11 mouse cellular contexts compared by ENCODE assay signal in the genomic region with DNA sequence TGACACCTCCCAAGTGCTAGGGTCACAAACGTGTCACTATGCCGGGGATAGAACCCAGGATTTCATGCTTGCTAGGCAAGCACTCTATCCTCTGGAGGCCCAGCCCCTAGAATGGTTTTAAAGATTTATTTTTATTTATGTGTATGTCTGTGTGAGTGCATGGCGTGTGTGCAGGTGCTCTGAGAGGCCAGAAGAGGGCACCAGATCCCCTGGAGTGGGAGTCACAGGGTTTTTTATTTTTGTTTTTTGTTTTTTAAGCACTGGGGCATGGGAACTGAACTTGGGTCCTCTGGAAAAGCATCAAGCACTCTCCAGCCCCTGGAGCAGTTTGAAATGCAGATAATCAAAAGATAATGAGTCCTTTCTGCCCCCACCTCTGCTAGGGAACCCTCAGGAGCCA. TPM values are rescaled to one million over a fixed set of nuclear protein-coding genes. Genes with fewer than 3 reads are reported as not detected.
DNase-seq lines count a peak whose midpoint lies in the region; TF ChIP-seq lines count a peak whose summit lies in the region.
"Had no signal": no experiment of that assay in that cellular context is flagged by ENCODE, and none has a peak within 500 bp of the region (broad histone marks: within the 10 kb centered on the region; RNA-seq: fewer than 3 reads in every experiment).

No protein-coding gene starts in this region.

- TF ChIP-seq CTCF in left cerebral cortex, adult 2 months (IDR thresholded peaks at IDR 0.05), result peak; percentile 26
- TF ChIP-seq CTCF in ES-Bruce4 (IDR thresholded peaks at IDR 0.05; ENCODE audit: low read depth, low read length), result peak; percentile 62

- H3K9me3 ChIP-seq in ES-Bruce4 (replicated peaks; ENCODE audit: control insufficient read depth, insufficient read depth, low read length, poor library complexity, severe bottlenecking), result no peaks in the 10 kb centered on the region
- H3K9me3 ChIP-seq in embryonic facial prominence, embryonic 10.5 days, result no peaks in the 10 kb centered on the region
- H3K9me3 ChIP-seq: liver, embryonic 15.5 days had no signal

- H3K4me3 ChIP-seq in left cerebral cortex, adult 2 months, result no peak overlapping the region
- no peak overlapping the region for H3K4me3 ChIP-seq in ES-Bruce4 (ENCODE audit: low read depth, low read length)
- no peak overlapping the region for H3K4me3 ChIP-seq in embryonic facial prominence, embryonic 10.5 days
- H3K4me3 ChIP-seq: liver, embryonic 15.5 days had no signal

- no peak for TF ChIP-seq EP300 in ES-Bruce4 (IDR thresholded peaks at IDR 0.05; ENCODE audit: insufficient read depth, low read depth, low read length)

- H3K27ac ChIP-seq in left cerebral cortex, adult 2 months, result no peak overlapping the region
- H3K27ac ChIP-seq in ES-Bruce4 (ENCODE audit: insufficient read depth, low read length), result no peak overlapping the region
- H3K27ac ChIP-seq in embryonic facial prominence, embryonic 10.5 days (replicated peaks), result 0 out of 2 replicates have a peak overlapping the region, but pooled peaks have one; percentile 37
- H3K27ac ChIP-seq: liver, embryonic 15.5 days had no signal

- DNase-seq in left cerebral cortex, adult 2 months (ENCODE audit: extremely low spot score in 1 of 2, low spot score in 2 of 2), result no peak
- no peak for DNase-seq in left cerebral cortex, adult 8-10 months (ENCODE audit: low spot score in 2 of 2)
- peak; percentile 16 for DNase-seq in A20 (ENCODE audit: low read depth, low spot score)
- DNase-seq in embryonic facial prominence, embryonic 10.5 days (ENCODE audit: low spot score), result no peak
- DNase-seq in right cerebral cortex, adult 18-20 months, result no peak
- no peak for DNase-seq in MN1 (ENCODE audit: low spot score)
- DNase-seq: kidney, postnatal 4 days; thymus, postnatal 36 days had no signal

- intact Hi-C loops in left cerebral cortex, adult 2 months (cut with DNase I), result no loop called here

- peaks cover 5% of the 10 kb centered on the region for H3K4me1 ChIP-seq in ES-Bruce4 (ENCODE audit: control insufficient read depth, insufficient read depth, low read length)
- peaks cover 10% of the 10 kb centered on the region for H3K4me1 ChIP-seq in embryonic facial prominence, embryonic 10.5 days

- 0 out of 2 replicates have a peak, but pooled peaks cover 5% of the 10 kb centered on the region for H3K36me3 ChIP-seq in ES-Bruce4 (ENCODE audit: control insufficient read depth, insufficient read depth, low read length, poor library complexity, severe bottlenecking)
- peaks cover 4% of the 10 kb centered on the region; the same call in 1 of the 2 replicates for H3K36me3 ChIP-seq in embryonic facial prominence, embryonic 10.5 days (replicated peaks)
- H3K36me3 ChIP-seq: liver, embryonic 15.5 days had no signal

- no peak overlapping the region for H3K9ac ChIP-seq in ES-Bruce4 (ENCODE audit: low read depth, poor library complexity, severe bottlenecking)
- H3K9ac ChIP-seq: liver, embryonic 15.5 days had no signal

- H3K27me3 ChIP-seq in ES-Bruce4 (ENCODE audit: control insufficient read depth, insufficient read depth, low read length, poor library complexity, severe bottlenecking), result no peaks in the 10 kb centered on the region
- H3K27me3 ChIP-seq in embryonic facial prominence, embryonic 10.5 days (replicated peaks; ENCODE audit: low read depth, poor library complexity, severe bottlenecking), result peaks cover 7% of the 10 kb centered on the region

- no peak for TF ChIP-seq POLR2A in ES-Bruce4 (IDR thresholded peaks at IDR 0.05; ENCODE audit: insufficient read depth, low read length)

- whole genome bisulfite sequencing in embryonic facial prominence, embryonic 10.5 days, result 90% methylated on average over 3 of the region's 3 CpGs

RNA-seq across cellular contexts. Expression of a gene that starts 7.7 kb away (rescaled TPM):
- total RNA-seq in left cerebral cortex, adult 2 months (2021), result 1 to 10 TPM; 1.6 to 1.7 TPM
- total RNA-seq in left cerebral cortex, adult 8-10 months (2022), result 1 to 10 TPM; 2.1 to 3.4 (median 2.7) TPM
- polyA plus RNA-seq in ES-Bruce4 (2011; ENCODE audit: insufficient read depth, insufficient read length, low read depth, missing spikeins), result 49.0 and 50.7 TPM in 2 replicates
- 16.5 and 19.4 TPM in 2 replicates for polyA plus RNA-seq in embryonic facial prominence, embryonic 10.5 days (2016; fragmentation: Nextera tagmentation; extraction: Ambion mirVana)

RNA-seq across cellular contexts. Expression of a gene that starts 24.1 kb away (rescaled TPM):
- total RNA-seq in left cerebral cortex, adult 2 months (2021), result 10 to 100 TPM; 49.1 to 49.5 TPM
- total RNA-seq in left cerebral cortex, adult 8-10 months (2022), result 10 to 100 TPM; 44.2 to 56.6 (median 52.6) TPM
- 89.8 and 92.9 TPM in 2 replicates for polyA plus RNA-seq in ES-Bruce4 (2011; ENCODE audit: insufficient read depth, insufficient read length, low read depth, missing spikeins)
- 9.1 and 12.1 TPM in 2 replicates for polyA plus RNA-seq in embryonic facial prominence, embryonic 10.5 days (2016; fragmentation: Nextera tagmentation; extraction: Ambion mirVana)

RNA-seq across cellular contexts. Expression of a gene that starts 50.9 kb away (rescaled TPM):
- total RNA-seq in left cerebral cortex, adult 2 months (2021), result 1 to 10 TPM; 1.6 to 3.3 TPM
- 1 to 10 TPM; 1.3 to 4.8 (median 1.5) TPM for total RNA-seq in left cerebral cortex, adult 8-10 months (2022)
- polyA plus RNA-seq in ES-Bruce4 (2011; ENCODE audit: insufficient read depth, insufficient read length, low read depth, missing spikeins), result 8.5 and 8.8 TPM in 2 replicates
- polyA plus RNA-seq in embryonic facial prominence, embryonic 10.5 days (2016; fragmentation: Nextera tagmentation; extraction: Ambion mirVana), result 3.3 and 3.6 TPM in 2 replicates
- total RNA-seq: monocyte, adult 5-6 weeks had no signal
